Mouse (Mus musculus): ENCODE data around the gene Nhlh1. TPM values are rescaled to one million over a fixed set of nuclear protein-coding genes. Genes with fewer than 3 reads are reported as not detected.

The Nhlh1 gene
- polyA plus RNA-seq, 1 experiment from 2014 or later, result 3.9 TPM

- no peak for ATAC-seq (replicated peaks)
- no peak overlapping the region for H3K4me2 ChIP-seq (replicated peaks)
- H3K9me3 ChIP-seq, result no peaks in the 10 kb centered on the region
- WGBS, result 87% methylated on average over 20 of the region's 20 CpGs
- H3K4me3 ChIP-seq, result no peak overlapping the region
- H3K36me3 ChIP-seq, result peaks cover 72% of the 10 kb centered on the region
- peaks cover 32% of the 10 kb centered on the region for H3K4me1 ChIP-seq
- no peak overlapping the region for H3K9ac ChIP-seq (replicated peaks)
- no peak overlapping the region for H3K27ac ChIP-seq (replicated peaks)
- no peaks in the 10 kb centered on the region for H3K27me3 ChIP-seq
Observed at GRCm38 (mm10) chr1:172010042-172010824, 47.1 kb downstream of the Nhlh1 start.

- 98% methylated on average over 21 of the region's 21 CpGs for WGBS
- Histone ChIP-seq H3K27me3 (no peaks in the 10 kb centered on the region), H3K4me3 (no peak overlapping the region), H3K27ac (replicated peaks) (no peak overlapping the region), H3K9ac (replicated peaks) (no peak overlapping the region), H3K4me1 (peaks cover 24% of the 10 kb centered on the region), H3K4me2 (replicated peaks) (no peak overlapping the region), H3K9me3 (no peaks in the 10 kb centered on the region), H3K36me3 (peaks cover 81% of the 10 kb centered on the region)
- no peak for ATAC-seq (replicated peaks)
Observed at GRCm38 (mm10) chr1:172009406-172009805, 48.0 kb downstream of the Nhlh1 start.

GRCm38 (mm10) chr1:172008351-172008750 lies 49.0 kb downstream of the Nhlh1 start:
- Histone ChIP-seq H3K4me1 (peaks cover 13% of the 10 kb centered on the region), H3K27ac (replicated peaks) (no peak overlapping the region), H3K27me3 (no peaks in the 10 kb centered on the region), H3K36me3 (peaks cover 88% of the 10 kb centered on the region), H3K4me3 (no peak overlapping the region), H3K9ac (replicated peaks) (no peak overlapping the region), H3K9me3 (no peaks in the 10 kb centered on the region), H3K4me2 (replicated peaks) (no peak overlapping the region)
- ATAC-seq (replicated peaks), result no peak
- 91% methylated on average over 9 of the region's 9 CpGs for WGBS

- Histone ChIP-seq H3K36me3 (peaks cover 93% of the 10 kb centered on the region), H3K4me2 (replicated peaks) (no peak overlapping the region), H3K9me3 (no peaks in the 10 kb centered on the region), H3K4me1 (peaks cover 7% of the 10 kb centered on the region), H3K27me3 (no peaks in the 10 kb centered on the region), H3K4me3 (no peak overlapping the region), H3K9ac (replicated peaks) (no peak overlapping the region), H3K27ac (replicated peaks) (no peak overlapping the region)
- ATAC-seq (replicated peaks), result no peak
- 94% methylated on average over 21 of the region's 21 CpGs for WGBS
Observed at GRCm38 (mm10) chr1:172007761-172008160, 49.6 kb downstream of the Nhlh1 start.

Other genes starting within 250 kb of the Nhlh1 start
- 1.3 and 1.6 TPM in 2 replicates for gene Cd84, start 217.9 kb downstream of the Nhlh1 start, polyA plus RNA-seq (2015; fragmentation: Nextera tagmentation; extraction: Ambion mirVana)
- not detected in 2 replicates for gene Gm10521, start 161.9 kb downstream of the Nhlh1 start, polyA plus RNA-seq (2015; fragmentation: Nextera tagmentation; extraction: Ambion mirVana)
- not detected in 2 replicates for gene Slamf6, start 140.1 kb downstream of the Nhlh1 start, polyA plus RNA-seq (2015; fragmentation: Nextera tagmentation; extraction: Ambion mirVana)
- 48.0 and 51.5 TPM in 2 replicates for gene Vangl2, start 29.1 kb downstream of the Nhlh1 start, polyA plus RNA-seq (2015; fragmentation: Nextera tagmentation; extraction: Ambion mirVana)
- gene Copa, start 25.0 kb upstream of the Nhlh1 start, polyA plus RNA-seq (2015; fragmentation: Nextera tagmentation; extraction: Ambion mirVana), result 207 TPM in 2 replicates
- 104 and 105 TPM in 2 replicates for gene Ncstn, start 25.2 kb upstream of the Nhlh1 start, polyA plus RNA-seq (2015; fragmentation: Nextera tagmentation; extraction: Ambion mirVana)
- 155 and 160 TPM in 2 replicates for gene Pex19, start 69.2 kb upstream of the Nhlh1 start, polyA plus RNA-seq (2015; fragmentation: Nextera tagmentation; extraction: Ambion mirVana)
- 104 and 109 TPM in 2 replicates for gene Dcaf8, start 90.5 kb upstream of the Nhlh1 start, polyA plus RNA-seq (2015; fragmentation: Nextera tagmentation; extraction: Ambion mirVana)
- gene Pea15a, start 149.2 kb upstream of the Nhlh1 start, polyA plus RNA-seq (2015; fragmentation: Nextera tagmentation; extraction: Ambion mirVana), result 462 and 488 TPM in 2 replicates
- gene Casq1, start 162.3 kb upstream of the Nhlh1 start, polyA plus RNA-seq (2015; fragmentation: Nextera tagmentation; extraction: Ambion mirVana), result 6.2 and 6.4 TPM in 2 replicates
- 0.09 and 0.10 TPM in 2 replicates for gene Atp1a4, start 200.8 kb upstream of the Nhlh1 start, polyA plus RNA-seq (2015; fragmentation: Nextera tagmentation; extraction: Ambion mirVana)
- gene Igsf8, start 204.1 kb upstream of the Nhlh1 start, polyA plus RNA-seq (2015; fragmentation: Nextera tagmentation; extraction: Ambion mirVana), result 137 and 162 TPM in 2 replicates
- gene Atp1a2, start 240.5 kb upstream of the Nhlh1 start, polyA plus RNA-seq (2015; fragmentation: Nextera tagmentation; extraction: Ambion mirVana), result 32.2 and 33.1 TPM in 2 replicates